Mouse (Mus musculus) layer of hippocampus, adult 9-10 months (tissue): Measurements from ENCODE around the gene Fubp3.
A peak's percentile ranks its signal among the peaks of the same experiment; 100 is the strongest.

Experiments
- DNase-seq: peaks from one replicate; pipeline ENCODE4 v3.0.0; 2022; ENCODE audit warnings: low spot score

Fubp3 gene

GRCm38 (mm10) chr2:31619208-31619607 lies 46.8 kb downstream of the Fubp3 start:
- no peak for DNase-seq

GRCm38 (mm10) chr2:31633531-31633930 lies 61.1 kb downstream of the Fubp3 start:
- DNase-seq, result no peak

- DNase-seq, result no peak
Measured at GRCm38 (mm10) chr2:31635281-31636137, 63.1 kb downstream of the Fubp3 start.

GRCm38 (mm10) chr2:31636138-31636741 lies 63.8 kb downstream of the Fubp3 start:
- no peak for DNase-seq

GRCm38 (mm10) chr2:31636742-31637141 lies 64.3 kb downstream of the Fubp3 start:
- DNase-seq, result no peak

GRCm38 (mm10) chr2:31637311-31637710 lies 64.9 kb downstream of the Fubp3 start:
- no peak for DNase-seq

GRCm38 (mm10) chr2:31637807-31638206 lies 65.4 kb downstream of the Fubp3 start:
- DNase-seq, result no peak

- DNase-seq, result no peak
Measured at GRCm38 (mm10) chr2:31638581-31639465, 66.4 kb downstream of the Fubp3 start.

- DNase-seq, result no peak
Measured at GRCm38 (mm10) chr2:31639466-31639760, 67.0 kb downstream of the Fubp3 start.

GRCm38 (mm10) chr2:31639901-31640608 lies 67.6 kb downstream of the Fubp3 start, which contains the start of gene Prdm12:
Gene Prdm12, plus strand, starts transcription at chr2:31640037.
- DNase-seq, result no peak

GRCm38 (mm10) chr2:31640609-31641507 lies 68.4 kb downstream of the Fubp3 start:
- no peak for DNase-seq

- no peak for DNase-seq
Measured at GRCm38 (mm10) chr2:31641508-31641830, 69.0 kb downstream of the Fubp3 start.

- no peak for DNase-seq
Measured at GRCm38 (mm10) chr2:31641929-31642328, 69.5 kb downstream of the Fubp3 start.

GRCm38 (mm10) chr2:31653971-31654853 lies 81.8 kb downstream of the Fubp3 start:
- peak; percentile 27 for DNase-seq

GRCm38 (mm10) chr2:31654854-31655559 lies 82.6 kb downstream of the Fubp3 start:
- DNase-seq, result no peak

GRCm38 (mm10) chr2:31656374-31656773 lies 83.9 kb downstream of the Fubp3 start:
- DNase-seq, result no peak

- DNase-seq, result no peak
Measured at GRCm38 (mm10) chr2:31662939-31663803, 90.7 kb downstream of the Fubp3 start.

- no peak for DNase-seq
Measured at GRCm38 (mm10) chr2:31663804-31664180, 91.3 kb downstream of the Fubp3 start.
